Mouse (Mus musculus) forebrain, embryonic 10.5 days (tissue): Measurements from ENCODE around the gene Pdzd7. TPM values are rescaled to one million over a fixed set of nuclear protein-coding genes. Genes with fewer than 3 reads are reported as not detected.
"Not testable (repeated sequence)": the region's sequence is repeated elsewhere in the genome, so short reads cannot be mapped to it uniquely, and the experiment has no call there.

Source experiments
- DNase-seq: peaks from one replicate; pipeline ENCODE4 v3.0.0-alpha.2; 2017; ENCODE audit warnings: low spot score; ENCODE audit errors: extremely low spot score
- H3K27ac ChIP-seq: fragments of 300-500 bp; sonication (generic); 2 replicates; pipeline ENCODE4 v1.5.1; 2016; ENCODE audit warnings: mild to moderate bottlenecking
- H3K27me3 ChIP-seq: fragments of 300-500 bp; sonication (generic); 2 replicates; pipeline ENCODE4 v1.6.1; 2016; ENCODE audit warnings: mild to moderate bottlenecking; ENCODE audit not compliant: poor library complexity, severe bottlenecking
- H3K36me3 ChIP-seq: fragments of 300-500 bp; sonication (generic); replicated peaks from 2 replicates; pipeline ENCODE4 v1.6.1; 2016; ENCODE audit warnings: mild to moderate bottlenecking, moderate library complexity
- H3K4me1 ChIP-seq: fragments of 300-500 bp; sonication (generic); 2 replicates; pipeline ENCODE4 v1.6.1; 2016
- H3K4me3 ChIP-seq: fragments of 300-500 bp; sonication (generic); 2 replicates; pipeline ENCODE4 v1.5.1; 2016; ENCODE audit warnings: mild to moderate bottlenecking, moderate library complexity
- H3K9me3 ChIP-seq: fragments of 300-500 bp; sonication (generic); 2 replicates; pipeline ENCODE4 v1.6.1; 2016; ENCODE audit warnings: mild to moderate bottlenecking, moderate library complexity
- WGBS: fragments of 180-500 bp; shearing (Covaris S2); methylation state at CpG from one replicate; pipeline ENCODE4 v1.1.7; 2016; 5-methylcytosine and 5-hydroxymethylcytosine counted together
- polyA plus RNA-seq: library from polyadenylated mRNA; unstranded; fragments of >200 nt; fragmentation: Nextera tagmentation; extraction: Ambion mirVana; gene quantifications from 2 replicates; pipeline ENCODE4 v1.2.1, GENCODE M21; 2016

The Pdzd7 gene
- polyA plus RNA-seq, 1 experiment from 2014 or later = 0.25 TPM

GRCm38 (mm10) chr19:45054892-45055690 lies 9.6 kb upstream of the Pdzd7 start:
- Histone ChIP-seq H3K36me3 (peaks cover 4% of the 10 kb centered on the region), H3K27ac (no peak overlapping the region), H3K4me1 (peaks cover 29% of the 10 kb centered on the region), H3K27me3 (no peaks in the 10 kb centered on the region), H3K9me3 (no peaks in the 10 kb centered on the region), H3K4me3 (no peak overlapping the region)
- WGBS = 87% methylated on average over 6 of the region's 6 CpGs
- DNase-seq = no peak

DNA sequence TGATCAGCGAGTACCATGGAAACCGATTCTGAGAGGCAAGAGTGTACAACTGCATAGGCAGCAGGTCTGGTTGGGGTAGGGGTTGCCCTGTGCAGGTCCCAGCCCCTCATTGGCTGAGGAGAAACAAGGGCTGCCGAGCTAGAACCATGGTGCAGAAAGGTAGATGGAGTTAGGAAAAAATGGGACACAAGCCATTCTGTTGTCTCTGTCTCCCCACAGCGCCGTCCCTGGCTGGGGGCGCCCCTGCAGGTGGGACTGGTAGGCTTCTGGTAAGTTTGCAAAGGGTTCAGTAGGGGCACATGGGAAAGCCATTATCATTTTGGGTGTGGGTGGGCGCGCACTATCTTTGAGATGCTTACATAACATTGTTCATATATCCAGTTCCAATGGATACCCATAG lies 7.9 kb upstream of the Pdzd7 start:
- DNase-seq = no peak
- Histone ChIP-seq H3K4me1 (peaks cover 26% of the 10 kb centered on the region), H3K9me3 (no peaks in the 10 kb centered on the region), H3K4me3 (no peak overlapping the region), H3K27me3 (peaks cover 13% of the 10 kb centered on the region), H3K27ac (no peak overlapping the region), H3K36me3 (peaks cover 4% of the 10 kb centered on the region)
- 89% methylated on average over 8 of the region's 8 CpGs for WGBS

DNA sequence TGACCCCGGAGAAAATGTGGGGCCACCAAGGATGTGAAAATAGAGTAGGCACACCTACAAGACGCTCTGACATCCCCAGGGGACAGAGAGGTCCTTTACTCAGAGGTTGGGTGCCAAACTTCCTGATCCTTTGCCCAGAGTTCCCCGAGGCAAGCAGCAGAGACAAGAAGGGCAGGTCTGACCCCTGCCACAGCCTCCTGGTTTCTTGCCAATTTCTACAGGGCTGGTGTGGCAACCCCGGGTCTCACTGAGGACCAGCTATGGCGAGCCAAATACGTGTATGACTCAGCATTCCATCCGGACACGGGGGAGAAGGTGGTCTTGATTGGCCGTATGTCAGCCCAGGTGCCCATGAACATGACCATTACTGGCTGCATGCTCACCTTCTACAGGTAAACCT lies 4.0 kb upstream of the Pdzd7 start:
- H3K4me3 ChIP-seq = no peak overlapping the region
- DNase-seq = no peak
- peaks cover 29% of the 10 kb centered on the region for H3K4me1 ChIP-seq
- H3K27ac ChIP-seq = no peak overlapping the region
- peaks cover 52% of the 10 kb centered on the region for H3K27me3 ChIP-seq
- H3K36me3 ChIP-seq = peaks cover 4% of the 10 kb centered on the region
- 84% methylated on average over 9 of the region's 9 CpGs for WGBS
- H3K9me3 ChIP-seq = no peaks in the 10 kb centered on the region

DNA sequence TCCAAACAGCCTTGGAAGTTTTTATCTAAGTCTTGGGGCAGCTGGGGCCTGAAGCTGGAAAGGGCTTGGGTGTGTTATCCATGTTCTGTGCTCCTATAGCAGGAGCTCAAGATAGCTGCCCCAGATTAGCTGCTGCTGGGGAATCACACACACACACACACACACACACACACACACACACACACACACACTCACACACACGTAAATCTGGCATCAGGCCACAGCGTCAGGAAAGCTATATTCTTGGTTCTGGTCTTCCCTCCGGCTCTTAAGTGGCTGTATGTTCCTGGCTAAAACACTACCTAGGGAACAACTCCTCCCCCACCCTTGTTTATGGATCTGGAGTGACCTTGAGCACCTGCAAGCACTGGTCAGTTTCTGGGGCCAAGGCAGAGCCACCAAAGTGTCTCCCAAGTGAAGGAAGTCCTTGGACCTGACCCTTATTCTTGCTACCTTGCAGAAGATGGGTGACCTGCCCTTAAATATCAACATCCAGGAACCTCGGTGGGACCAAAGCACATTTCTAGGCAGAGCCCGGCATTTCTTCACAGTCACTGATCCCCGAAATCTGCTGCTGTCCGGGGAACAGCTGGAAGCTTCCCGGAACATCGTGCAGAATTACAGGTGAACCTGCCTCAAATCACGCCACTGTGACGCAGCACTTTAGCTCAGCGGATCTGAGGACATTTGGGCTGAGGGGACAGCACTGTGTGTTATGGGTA lies 3.3 kb upstream of the Pdzd7 start:
- peaks cover 29% of the 10 kb centered on the region for H3K4me1 ChIP-seq
- DNase-seq = no peak
- peak overlapping the region; percentile 65 for H3K4me3 ChIP-seq
- H3K27ac ChIP-seq = 0 out of 2 replicates have a peak overlapping the region, but pooled peaks have one; percentile 87
- 91% methylated on average over 12 of the region's 12 CpGs for WGBS
- H3K36me3 ChIP-seq = peaks cover 4% of the 10 kb centered on the region
- no peaks in the 10 kb centered on the region for H3K9me3 ChIP-seq
- H3K27me3 ChIP-seq = peaks cover 59% of the 10 kb centered on the region

DNA sequence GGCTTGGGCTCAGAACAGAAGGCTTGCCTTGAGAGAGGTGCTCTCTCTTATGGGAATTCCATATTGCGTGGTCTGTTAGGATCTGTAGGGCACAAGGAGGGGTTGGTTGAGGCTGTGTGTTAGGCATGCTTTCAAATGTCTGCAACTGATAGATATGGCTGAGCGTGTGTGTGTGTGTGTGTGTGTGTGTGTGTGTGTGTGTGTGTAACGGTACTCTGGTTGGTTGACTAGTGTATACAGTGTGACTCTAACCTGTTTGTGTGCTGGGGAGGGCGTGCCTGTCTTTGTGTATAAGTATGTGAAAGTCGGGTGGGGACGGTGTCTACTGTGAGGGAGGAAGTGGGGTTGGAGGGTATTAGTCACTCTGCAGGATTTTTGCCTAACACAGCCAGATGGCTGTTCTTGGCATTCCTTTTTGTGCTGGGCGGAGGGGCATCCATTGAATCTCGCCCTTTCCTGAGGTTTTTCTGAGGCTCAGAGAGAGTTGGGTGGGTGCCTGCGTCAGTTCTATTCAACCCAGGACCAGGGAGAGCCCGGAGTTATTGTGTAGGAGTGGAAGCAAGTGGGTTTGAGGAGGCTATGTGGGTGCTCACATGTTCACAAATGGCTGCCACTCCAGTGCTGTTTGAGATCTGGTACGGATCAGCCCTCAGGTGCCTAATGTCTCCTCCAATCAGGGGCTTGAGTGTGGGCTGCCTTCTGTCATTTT lies 2.6 kb upstream of the Pdzd7 start:
- no peak for DNase-seq
- Histone ChIP-seq H3K36me3 (no peaks in the 10 kb centered on the region; the same call in none of the 2 replicates), H3K9me3 (no peaks in the 10 kb centered on the region), H3K27me3 (peaks cover 66% of the 10 kb centered on the region), H3K4me1 (peaks cover 29% of the 10 kb centered on the region), H3K27ac (peak overlapping the region; percentile 87), H3K4me3 (peak overlapping the region; percentile 65)
- WGBS = 67% methylated on average over 11 of the region's 11 CpGs

GRCm38 (mm10) chr19:45047417-45047934 lies 2.0 kb upstream of the Pdzd7 start, which contains the start of gene Sfxn3:
Gene Sfxn3, plus strand, starts transcription at chr19:45047503.
- peaks cover 29% of the 10 kb centered on the region for H3K4me1 ChIP-seq
- peak; percentile 78 for DNase-seq
- under 1% methylated on average over 26 of the region's 26 CpGs for WGBS
- peak within 1 kb of the TSS; percentile 65 for H3K4me3 ChIP-seq
- H3K27ac ChIP-seq = peak within 1 kb of the TSS; percentile 87
- H3K36me3 ChIP-seq = no peaks in the 10 kb centered on the region; the same call in 1 of the 2 replicates
- peaks cover 67% of the 10 kb centered on the region for H3K27me3 ChIP-seq
- no peaks in the 10 kb centered on the region for H3K9me3 ChIP-seq

GRCm38 (mm10) chr19:45046523-45047321 lies 1.2 kb upstream of the Pdzd7 start:
- H3K4me1 ChIP-seq = peaks cover 29% of the 10 kb centered on the region
- peaks cover 75% of the 10 kb centered on the region for H3K27me3 ChIP-seq
- H3K9me3 ChIP-seq = no peaks in the 10 kb centered on the region
- H3K36me3 ChIP-seq = no peaks in the 10 kb centered on the region
- peak; percentile 65 for DNase-seq
- H3K27ac ChIP-seq = peak overlapping the region; percentile 87
- H3K4me3 ChIP-seq = peak overlapping the region; percentile 65
- WGBS = 2% methylated on average over 34 of the region's 34 CpGs

- Histone ChIP-seq H3K4me1 (peaks cover 42% of the 10 kb centered on the region), H3K27me3 (peaks cover 90% of the 10 kb centered on the region), H3K9me3 (no peaks in the 10 kb centered on the region), H3K4me3 (no peak overlapping the region), H3K36me3 (no peaks in the 10 kb centered on the region), H3K27ac (no peak overlapping the region)
- whole genome bisulfite sequencing = 48% methylated on average over 15 of the region's 15 CpGs
- no peak for DNase-seq
These were observed 281 bp downstream of the Pdzd7 start for GRCm38 (mm10) chr19:45045236-45045635.

DNA sequence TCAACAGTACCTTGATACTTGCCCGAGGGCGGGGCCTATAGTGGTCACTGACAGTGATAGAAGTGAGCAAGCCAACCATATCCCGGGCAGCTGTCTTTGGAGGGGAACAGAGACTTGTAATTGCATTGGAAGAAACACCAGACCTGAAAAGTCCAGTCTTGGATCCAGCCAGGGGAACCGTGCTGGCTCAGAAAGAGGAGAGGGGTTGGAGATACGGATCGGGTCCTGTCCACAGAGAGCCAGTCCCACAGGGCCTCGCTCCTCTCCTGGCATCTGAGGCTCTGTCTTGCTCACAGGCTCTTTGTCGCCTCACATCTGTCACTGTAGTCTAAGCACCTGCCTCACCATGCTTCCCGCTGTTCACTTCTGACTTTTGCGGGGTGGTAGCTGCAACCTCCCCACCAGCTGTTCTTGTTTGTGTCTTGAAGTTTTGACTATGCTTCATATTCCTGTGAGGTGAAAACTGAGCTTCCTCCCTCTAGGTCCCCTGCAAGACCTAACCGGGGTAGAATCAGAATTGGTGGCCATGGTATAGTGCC lies 1.1 kb downstream of the Pdzd7 start:
- H3K36me3 ChIP-seq = no peaks in the 10 kb centered on the region
- 69% methylated on average over 11 of the region's 11 CpGs for WGBS
- DNase-seq = no peak
- peaks cover 47% of the 10 kb centered on the region for H3K4me1 ChIP-seq
- H3K27me3 ChIP-seq = peaks cover 95% of the 10 kb centered on the region
- H3K9me3 ChIP-seq = no peaks in the 10 kb centered on the region
- H3K27ac ChIP-seq = no peak overlapping the region
- no peak overlapping the region for H3K4me3 ChIP-seq

GRCm38 (mm10) chr19:45040214-45040613 lies 5.3 kb downstream of the Pdzd7 start:
- no peak overlapping the region for H3K4me3 ChIP-seq
- no peaks in the 10 kb centered on the region for H3K36me3 ChIP-seq
- H3K27me3 ChIP-seq = peaks cover 84% of the 10 kb centered on the region
- H3K9me3 ChIP-seq = no peaks in the 10 kb centered on the region
- WGBS = 57% methylated on average over 13 of the region's 13 CpGs
- DNase-seq = no peak
- H3K4me1 ChIP-seq = peaks cover 27% of the 10 kb centered on the region
- peak overlapping the region; percentile 30; the same call in 1 of the 2 replicates for H3K27ac ChIP-seq

DNA sequence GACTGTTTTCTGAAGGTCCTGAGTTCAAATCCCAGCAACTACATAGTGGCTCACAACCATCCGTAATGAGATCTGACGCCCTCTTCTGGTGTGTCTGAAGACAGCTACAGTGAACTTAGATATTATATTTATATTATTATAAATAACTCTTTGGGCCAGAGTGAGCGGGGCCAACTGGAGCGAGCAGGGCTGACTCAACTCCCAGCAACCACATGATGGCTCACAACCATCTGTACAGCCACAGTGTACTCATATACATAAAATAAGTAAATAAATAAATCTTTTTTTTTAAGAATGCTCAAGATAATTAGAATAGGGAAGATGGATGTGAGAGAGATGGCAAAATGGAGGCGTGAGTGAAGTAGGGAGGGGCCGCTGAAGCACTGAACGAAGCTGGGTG lies 7.3 kb downstream of the Pdzd7 start:
- DNase-seq, H3K9me3 ChIP-seq, H3K27ac ChIP-seq, H3K36me3 ChIP-seq, H3K4me3 ChIP-seq: not testable (repeated sequence)
- H3K27me3 ChIP-seq = peaks cover 64% of the 10 kb centered on the region
- H3K4me1 ChIP-seq = peaks cover 33% of the 10 kb centered on the region
- 91% methylated on average over 7 of the region's 7 CpGs for WGBS
